Mouse (Mus musculus) forebrain, embryonic 16.5 days (tissue): Measurements from ENCODE around the gene Ttc28. TPM values are rescaled to one million over a fixed set of nuclear protein-coding genes. Genes with fewer than 3 reads are reported as not detected.
A peak's percentile ranks its signal among the peaks of the same experiment; 100 is the strongest.

ENCODE experiments used
- ATAC-seq: fragments of 200-750 bp; cut with Nextera tagmentation; 2 replicates; pipeline ENCODE4 v1.8.0; 2017; ENCODE audit warnings: mild to moderate bottlenecking, moderate library complexity
- H3K27ac ChIP-seq: fragments of 300-500 bp; sonication (generic); 2 replicates; pipeline ENCODE4 v1.5.1; 2014; ENCODE audit warnings: low read length, control low read depth
- H3K27me3 ChIP-seq: fragments of 300-500 bp; sonication (generic); replicated peaks from 2 replicates; pipeline ENCODE4 v1.6.1; 2014; ENCODE audit warnings: low read length; ENCODE audit not compliant: control insufficient read depth, insufficient read depth
- H3K36me3 ChIP-seq: fragments of 300-500 bp; sonication (generic); 2 replicates; pipeline ENCODE4 v1.6.1; 2014; ENCODE audit not compliant: control insufficient read depth, insufficient read depth
- H3K4me1 ChIP-seq: fragments of 300-500 bp; sonication (generic); replicated peaks from 2 replicates; pipeline ENCODE4 v1.6.1; 2014; ENCODE audit warnings: low read length; ENCODE audit not compliant: control insufficient read depth, insufficient read depth
- H3K4me2 ChIP-seq: fragments of 300-500 bp; sonication (generic); 2 replicates; pipeline ENCODE4 v1.6.1; 2014; ENCODE audit warnings: mild to moderate bottlenecking, low read length, control low read depth
- H3K4me3 ChIP-seq: fragments of 300-500 bp; sonication (generic); replicated peaks from 2 replicates; pipeline ENCODE4 v1.5.1; 2014; ENCODE audit warnings: mild to moderate bottlenecking, low read length, control low read depth
- H3K9ac ChIP-seq: fragments of 300-500 bp; sonication (generic); replicated peaks from 2 replicates; pipeline ENCODE4 v1.6.1; 2014; ENCODE audit warnings: low read depth, low read length, control low read depth
- H3K9me3 ChIP-seq: fragments of 300-500 bp; sonication (generic); 2 replicates; pipeline ENCODE4 v1.6.1; 2016; ENCODE audit warnings: low read length; ENCODE audit not compliant: control insufficient read depth
- WGBS: fragments of 180-500 bp; shearing (Covaris S2); extraction: QIAGEN DNeasy Blood & Tissue Kit; methylation state at CpG from one replicate; pipeline ENCODE4 v1.1.7; 2014; 5-methylcytosine and 5-hydroxymethylcytosine counted together
- polyA plus RNA-seq: library from polyadenylated mRNA; unstranded; fragments of >200 nt; fragmentation: Nextera tagmentation; extraction: Ambion mirVana; gene quantifications from 2 replicates; pipeline ENCODE4 v1.2.1, GENCODE M21; 2015

Gene Ttc28
- polyA plus RNA-seq, 1 experiment from 2014 or later = 40.5 TPM

GRCm38 (mm10) chr5:111317526-111317925 is 437.9 kb downstream of the Ttc28 start:
- no peak for ATAC-seq
- no peaks in the 10 kb centered on the region for H3K27me3 ChIP-seq
- no peaks in the 10 kb centered on the region for H3K36me3 ChIP-seq
- no peaks in the 10 kb centered on the region for H3K9me3 ChIP-seq
- H3K9ac ChIP-seq = no peak overlapping the region
- no peaks in the 10 kb centered on the region for H3K4me1 ChIP-seq
- no peak overlapping the region for H3K27ac ChIP-seq
- no peak overlapping the region for H3K4me3 ChIP-seq
- no peak overlapping the region for H3K4me2 ChIP-seq
- WGBS = 63% methylated on average over 3 of the region's 3 CpGs

GRCm38 (mm10) chr5:111318946-111319345 is 439.3 kb downstream of the Ttc28 start:
- ATAC-seq = no peak
- WGBS = 52% methylated on average over 1 of the region's 1 CpGs

GRCm38 (mm10) chr5:111325813-111326212 is 446.2 kb downstream of the Ttc28 start:
- Histone ChIP-seq H3K4me1 (peaks cover 6% of the 10 kb centered on the region), H3K4me2 (no peak overlapping the region), H3K4me3 (no peak overlapping the region), H3K27me3 (no peaks in the 10 kb centered on the region), H3K9me3 (no peaks in the 10 kb centered on the region), H3K27ac (no peak overlapping the region), H3K36me3 (no peaks in the 10 kb centered on the region), H3K9ac (no peak overlapping the region)
- 24% methylated on average over 1 of the region's 1 CpGs for WGBS
- no peak for ATAC-seq

More at GRCm38 (mm10) chr5:111318946-111319345, 439.3 kb downstream of the Ttc28 start:
- Histone ChIP-seq H3K27me3 (no peaks in the 10 kb centered on the region), H3K9me3 (no peaks in the 10 kb centered on the region), H3K27ac (no peak overlapping the region), H3K4me3 (no peak overlapping the region), H3K9ac (no peak overlapping the region), H3K4me1 (no peaks in the 10 kb centered on the region), H3K4me2 (no peak overlapping the region), H3K36me3 (no peaks in the 10 kb centered on the region)

GRCm38 (mm10) chr5:111327420-111327819 is 447.8 kb downstream of the Ttc28 start:
- ATAC-seq = no peak
- no peak overlapping the region for H3K27ac ChIP-seq

GRCm38 (mm10) chr5:111329782-111330416 is 450.3 kb downstream of the Ttc28 start:
- Histone ChIP-seq H3K27me3 (no peaks in the 10 kb centered on the region), H3K27ac (peak overlapping the region; percentile 88), H3K9me3 (no peaks in the 10 kb centered on the region), H3K4me3 (peak overlapping the region; percentile 99), H3K4me2 (peak overlapping the region; percentile 79), H3K4me1 (peaks cover 17% of the 10 kb centered on the region), H3K9ac (peak overlapping the region; percentile 81), H3K36me3 (0 out of 2 replicates have a peak, but pooled peaks cover 3% of the 10 kb centered on the region)
- WGBS = 16% methylated on average over 10 of the region's 10 CpGs
- no peak; the same call in 1 of the 2 replicates for ATAC-seq

More at GRCm38 (mm10) chr5:111327420-111327819, 447.8 kb downstream of the Ttc28 start:
- no peaks in the 10 kb centered on the region for H3K27me3 ChIP-seq
- H3K9me3 ChIP-seq = no peaks in the 10 kb centered on the region
- H3K9ac ChIP-seq = no peak overlapping the region
- H3K4me3 ChIP-seq = no peak overlapping the region
- WGBS = 87% methylated on average over 7 of the region's 7 CpGs
- H3K36me3 ChIP-seq = no peaks in the 10 kb centered on the region
- peaks cover 16% of the 10 kb centered on the region for H3K4me1 ChIP-seq
- no peak overlapping the region for H3K4me2 ChIP-seq

GRCm38 (mm10) chr5:111330417-111331098 is 451.0 kb downstream of the Ttc28 start, which contains the start of gene Pitpnb:
Gene Pitpnb (plus strand): TSS chr5:111330763.
- Histone ChIP-seq H3K9me3 (no peaks in the 10 kb centered on the region), H3K4me1 (peaks cover 17% of the 10 kb centered on the region), H3K27me3 (no peaks in the 10 kb centered on the region), H3K27ac (peak within 1 kb of the TSS; percentile 88), H3K4me3 (peak within 1 kb of the TSS; percentile 99), H3K9ac (peak within 1 kb of the TSS; percentile 93), H3K4me2 (peak within 1 kb of the TSS; percentile 90), H3K36me3 (0 out of 2 replicates have a peak, but pooled peaks cover 3% of the 10 kb centered on the region)
- WGBS = under 1% methylated on average over 69 of the region's 78 CpGs
- ATAC-seq = peak; percentile 99

GRCm38 (mm10) chr5:111331099-111331435 is 451.5 kb downstream of the Ttc28 start:
- peak overlapping the region; percentile 99 for H3K4me3 ChIP-seq
- H3K27ac ChIP-seq = peak overlapping the region; percentile 85
- H3K36me3 ChIP-seq = 0 out of 2 replicates have a peak, but pooled peaks cover 3% of the 10 kb centered on the region
- no peaks in the 10 kb centered on the region for H3K27me3 ChIP-seq
- peak overlapping the region; percentile 90 for H3K4me2 ChIP-seq
- H3K9ac ChIP-seq = peak overlapping the region; percentile 93
- ATAC-seq = no peak
- H3K9me3 ChIP-seq = no peaks in the 10 kb centered on the region
- WGBS = under 1% methylated on average over 14 of the region's 14 CpGs
- H3K4me1 ChIP-seq = peaks cover 17% of the 10 kb centered on the region

GRCm38 (mm10) chr5:111335939-111336691 is 456.5 kb downstream of the Ttc28 start:
- no peak for ATAC-seq
- Histone ChIP-seq H3K27me3 (no peaks in the 10 kb centered on the region), H3K36me3 (peaks cover 21% of the 10 kb centered on the region), H3K4me3 (no peak overlapping the region), H3K4me2 (no peak overlapping the region), H3K4me1 (peaks cover 10% of the 10 kb centered on the region), H3K9me3 (no peaks in the 10 kb centered on the region), H3K9ac (no peak overlapping the region), H3K27ac (no peak overlapping the region)
- WGBS = 81% methylated on average over 8 of the region's 8 CpGs
